ENCODE assay signal across 8 mouse cellular contexts in genomic region chr9:20607100-20607974, GRCm38 (mm10). TPM values are rescaled to one million over a fixed set of nuclear protein-coding genes. Genes with fewer than 3 reads are reported as not detected.
DNase-seq lines count a peak whose midpoint lies in the region; ATAC-seq and TF ChIP-seq lines count a peak whose summit lies in the region.

No protein-coding gene starts in this region.

- peak overlapping the region; percentile 94 for H3K4me3 ChIP-seq in G1E (ENCODE audit: low read depth, low read length)
- H3K4me3 ChIP-seq in forebrain, embryonic 16.5 days (replicated peaks; ENCODE audit: low read length): peak overlapping the region; percentile 82
- peak overlapping the region; percentile 81 for H3K4me3 ChIP-seq in layer of hippocampus, adult 2 months
- H3K4me3 ChIP-seq in lung, embryonic 14.5 days (ENCODE audit: low read depth, low read length): peak overlapping the region; percentile 64
- peak overlapping the region; percentile 76 for H3K4me3 ChIP-seq in olfactory bulb, adult 2 months (ENCODE audit: insufficient read depth, low read depth, low read length)
- H3K4me3 ChIP-seq in thymus, adult 2 months (ENCODE audit: control insufficient read depth, insufficient read depth, low read length): peak overlapping the region; percentile 86

- peak overlapping the region; percentile 98 for H3K27ac ChIP-seq in forebrain, embryonic 16.5 days (ENCODE audit: low read length)
- peak overlapping the region; percentile 99 for H3K27ac ChIP-seq in layer of hippocampus, adult 2 months
- peak overlapping the region; percentile 97 for H3K27ac ChIP-seq in lung, embryonic 14.5 days (ENCODE audit: low read depth)
- peak overlapping the region; percentile 99 for H3K27ac ChIP-seq in olfactory bulb, adult 2 months (ENCODE audit: insufficient read depth, low read depth, low read length)
- peak overlapping the region; percentile 77 for H3K27ac ChIP-seq in thymus, adult 2 months (ENCODE audit: control insufficient read depth, insufficient read depth, low read length)

- ATAC-seq in G1E (ENCODE audit: extremely low read depth, insufficient number of reproducible peaks, low FRiP score, poor library complexity, severe bottlenecking): peak; percentile 91
- peak; percentile 90 for ATAC-seq in forebrain, embryonic 16.5 days
- ATAC-seq in lung, embryonic 14.5 days (ENCODE audit: insufficient read depth): peak; percentile 92

- DNase-seq in G1E (ENCODE audit: low spot score): peak; percentile 74
- DNase-seq in cerebellum, adult 18-20 months: peak; percentile 83 to 88
- peak; percentile 84 to 96 for DNase-seq in heart, postnatal 36 days
- DNase-seq in layer of hippocampus, adult 2 months (ENCODE audit: low spot score in 2 of 2): peak; percentile 77 to 78
- peak; percentile 96 for DNase-seq in lung, embryonic 14.5 days
- DNase-seq in thymus, adult 2 months: peak; percentile 83

- peaks cover 12% of the 10 kb centered on the region for H3K36me3 ChIP-seq in G1E (replicated peaks)
- H3K36me3 ChIP-seq in forebrain, embryonic 16.5 days (ENCODE audit: control insufficient read depth, insufficient read depth): peaks cover 2% of the 10 kb centered on the region; the same call in 1 of the 2 replicates
- no peaks in the 10 kb centered on the region for H3K36me3 ChIP-seq in lung, embryonic 14.5 days (ENCODE audit: insufficient read depth)
- H3K36me3 ChIP-seq in thymus, adult 2 months (ENCODE audit: control insufficient read depth, insufficient read depth, low read length): no peaks in the 10 kb centered on the region; the same call in 1 of the 2 replicates

- no peak for TF ChIP-seq CTCF in G1E (IDR thresholded peaks at IDR 0.05; ENCODE audit: low read depth, low read length)
- no peak for TF ChIP-seq CTCF in layer of hippocampus, adult 2 months (conservative IDR thresholded peaks at IDR 0.05)
- no peak for TF ChIP-seq CTCF in lung, embryonic 14.5 days (IDR thresholded peaks at IDR 0.05; ENCODE audit: low read depth)
- no peak for TF ChIP-seq CTCF in olfactory bulb, adult 2 months (IDR thresholded peaks at IDR 0.05; ENCODE audit: insufficient read depth, low read depth, low read length)
- TF ChIP-seq CTCF in thymus, adult 2 months (IDR thresholded peaks at IDR 0.05; ENCODE audit: borderline replicate concordance, control insufficient read depth, extremely low read depth, insufficient read depth, low read length, poor library complexity): peak; percentile 64; the same call in 1 of the 2 replicates

- peaks cover 4% of the 10 kb centered on the region for H3K9me3 ChIP-seq in G1E (replicated peaks)
- 0 out of 2 replicates have a peak, but pooled peaks cover 3% of the 10 kb centered on the region for H3K9me3 ChIP-seq in forebrain, embryonic 16.5 days (ENCODE audit: control insufficient read depth, low read length)
- no peaks in the 10 kb centered on the region for H3K9me3 ChIP-seq in lung, embryonic 14.5 days (ENCODE audit: low read depth, low read length)

- peaks cover 13% of the 10 kb centered on the region for H3K4me1 ChIP-seq in G1E (ENCODE audit: insufficient read depth, low read depth, low read length)
- peaks cover 12% of the 10 kb centered on the region for H3K4me1 ChIP-seq in forebrain, embryonic 16.5 days (replicated peaks; ENCODE audit: control insufficient read depth, insufficient read depth, low read length)
- H3K4me1 ChIP-seq in lung, embryonic 14.5 days (ENCODE audit: insufficient read depth): no peaks in the 10 kb centered on the region
- H3K4me1 ChIP-seq in olfactory bulb, adult 2 months (ENCODE audit: control insufficient read depth, insufficient read depth, low read length): no peaks in the 10 kb centered on the region
- H3K4me1 ChIP-seq in thymus, adult 2 months (replicated peaks; ENCODE audit: control insufficient read depth, insufficient read depth, low read length): 0 out of 2 replicates have a peak, but pooled peaks cover 2% of the 10 kb centered on the region

- intact Hi-C loops in heart, postnatal 36 days (cut with DNase I): loop anchor here (2.0 kb wide), 2 partner anchors 27 to 57 kb away; partner anchors contain the start of gene Zfp846

- no peaks in the 10 kb centered on the region for H3K27me3 ChIP-seq in G1E (ENCODE audit: insufficient read depth, low read length)
- no peaks in the 10 kb centered on the region for H3K27me3 ChIP-seq in forebrain, embryonic 16.5 days (replicated peaks; ENCODE audit: control insufficient read depth, insufficient read depth, low read length)
- no peaks in the 10 kb centered on the region for H3K27me3 ChIP-seq in lung, embryonic 14.5 days (ENCODE audit: insufficient read depth, low read length)
- no peaks in the 10 kb centered on the region for H3K27me3 ChIP-seq in thymus, adult 2 months (ENCODE audit: control insufficient read depth, insufficient read depth, low read length)

- WGBS in forebrain, embryonic 16.5 days: under 1% methylated on average over 57 of the region's 57 CpGs
- under 1% methylated on average over 57 of the region's 57 CpGs for WGBS in lung, embryonic 14.5 days
- under 1% methylated on average over 57 of the region's 57 CpGs for WGBS in olfactory bulb, adult 2 months
- whole genome bisulfite sequencing in thymus, adult 2 months: under 1% methylated on average over 57 of the region's 57 CpGs

- H3K9ac ChIP-seq in forebrain, embryonic 16.5 days (replicated peaks; ENCODE audit: low read depth, low read length): peak overlapping the region; percentile 89
- H3K9ac ChIP-seq in lung, embryonic 14.5 days: peak overlapping the region; percentile 86

- no peak; the same call in none of the 2 replicates for TF ChIP-seq POLR2A in olfactory bulb, adult 2 months (IDR thresholded peaks at IDR 0.05; ENCODE audit: insufficient read depth, low read depth, low read length)
- peak; percentile 60 for TF ChIP-seq POLR2A in thymus, adult 2 months (IDR thresholded peaks at IDR 0.05; ENCODE audit: control insufficient read depth, extremely low read depth, insufficient read depth, low read length, poor library complexity)

- peak overlapping the region; percentile 51 for H3K4me2 ChIP-seq in forebrain, embryonic 16.5 days (ENCODE audit: low read length)
- H3K4me2 ChIP-seq in lung, embryonic 14.5 days: peak overlapping the region; percentile 64

RNA-seq across cellular contexts. Expression of gene Zfp846, which starts 26.2 kb away (rescaled TPM):
- 10.3 and 11.3 TPM in 2 replicates for total RNA-seq in G1E (2014; fragmentation: Nextera tagmentation)
- 8.0 and 10.5 TPM in 2 replicates for total RNA-seq in G1E (2017)
- polyA plus RNA-seq in G1E (2012): 8.8 and 10.6 TPM in 2 replicates
- 48.6 and 53.7 TPM in 2 replicates for polyA plus RNA-seq in forebrain, embryonic 16.5 days (2015; fragmentation: Nextera tagmentation; extraction: Ambion mirVana)
- total RNA-seq in heart, postnatal 36 days (2021): 1 to 10 TPM; 5.7 to 7.0 TPM
- total RNA-seq in layer of hippocampus, adult 2 months (2021): 10 to 100 TPM; 19.8 to 22.9 TPM
- 20.5 and 22.1 TPM in 2 replicates for polyA plus RNA-seq in lung, embryonic 14.5 days (2014; fragmentation: Nextera tagmentation; extraction: Ambion mirVana)
- not detected in 2 replicates for polyA plus RNA-seq in olfactory bulb, adult 2 months (2012; ENCODE audit: insufficient read depth, insufficient read length, low replicate concordance, missing spikeins)
- polyA plus RNA-seq in thymus, adult 2 months (2012; rRNA removed): 7.5 and 8.2 TPM in 2 replicates

RNA-seq across cellular contexts. Expression of gene Ubl5, which starts 35.3 kb away (rescaled TPM):
- 175 and 176 TPM in 2 replicates for total RNA-seq in G1E (2014; fragmentation: Nextera tagmentation)
- 256 and 270 TPM in 2 replicates for total RNA-seq in G1E (2017)
- 9.2 and 18.4 TPM in 2 replicates for polyA plus RNA-seq in G1E (2012)
- polyA plus RNA-seq in forebrain, embryonic 16.5 days (2015; fragmentation: Nextera tagmentation; extraction: Ambion mirVana): 467 and 469 TPM in 2 replicates
- 100 to 1,000 TPM; 219 to 255 TPM for total RNA-seq in heart, postnatal 36 days (2021)
- total RNA-seq in layer of hippocampus, adult 2 months (2021): 100 to 1,000 TPM; 277 to 326 TPM
- polyA plus RNA-seq in lung, embryonic 14.5 days (2014; fragmentation: Nextera tagmentation; extraction: Ambion mirVana): 370 and 372 TPM in 2 replicates
- polyA plus RNA-seq in olfactory bulb, adult 2 months (2012; ENCODE audit: insufficient read depth, insufficient read length, low replicate concordance, missing spikeins): 162 TPM in 1 of 2 replicates, not detected in the other
- polyA plus RNA-seq in thymus, adult 2 months (2012; rRNA removed): 189 and 207 TPM in 2 replicates

RNA-seq across cellular contexts. Expression of gene Fbxl12, which starts 37.2 kb away (rescaled TPM):
- total RNA-seq in G1E (2014; fragmentation: Nextera tagmentation): 25.6 and 34.2 TPM in 2 replicates
- total RNA-seq in G1E (2017): 6.3 and 7.9 TPM in 2 replicates
- polyA plus RNA-seq in G1E (2012): 15.4 and 22.0 TPM in 2 replicates
- polyA plus RNA-seq in forebrain, embryonic 16.5 days (2015; fragmentation: Nextera tagmentation; extraction: Ambion mirVana): 15.0 and 16.2 TPM in 2 replicates
- 10 to 100 TPM; 10.1 to 10.2 TPM for total RNA-seq in heart, postnatal 36 days (2021)
- 10 to 100 TPM; 25.5 to 27.7 TPM for total RNA-seq in layer of hippocampus, adult 2 months (2021)
- polyA plus RNA-seq in lung, embryonic 14.5 days (2014; fragmentation: Nextera tagmentation; extraction: Ambion mirVana): 13.1 and 15.0 TPM in 2 replicates
- not detected in 2 replicates for polyA plus RNA-seq in olfactory bulb, adult 2 months (2012; ENCODE audit: insufficient read depth, insufficient read length, low replicate concordance, missing spikeins)
- 560 and 583 TPM in 2 replicates for polyA plus RNA-seq in thymus, adult 2 months (2012; rRNA removed)

RNA-seq across cellular contexts. Expression of gene Pin1, which starts 44.6 kb away (rescaled TPM):
- total RNA-seq in G1E (2014; fragmentation: Nextera tagmentation) (13.2 and 17.6 TPM in 2 replicates), G1E (2017) (17.0 and 21.3 TPM in 2 replicates)
- 27.3 and 28.7 TPM in 2 replicates for polyA plus RNA-seq in G1E (2012)
- polyA plus RNA-seq in forebrain, embryonic 16.5 days (2015; fragmentation: Nextera tagmentation; extraction: Ambion mirVana): 58.9 and 63.2 TPM in 2 replicates
- 10 to 100 TPM; 17.5 to 19.0 TPM for total RNA-seq in heart, postnatal 36 days (2021)
- 10 to 100 TPM; 32.8 to 34.0 TPM for total RNA-seq in layer of hippocampus, adult 2 months (2021)
- polyA plus RNA-seq in lung, embryonic 14.5 days (2014; fragmentation: Nextera tagmentation; extraction: Ambion mirVana): 53.6 and 58.6 TPM in 2 replicates
- not detected in 2 replicates for polyA plus RNA-seq in olfactory bulb, adult 2 months (2012; ENCODE audit: insufficient read depth, insufficient read length, low replicate concordance, missing spikeins)
- 36.8 and 37.2 TPM in 2 replicates for polyA plus RNA-seq in thymus, adult 2 months (2012; rRNA removed)

Comparison
In these comparisons a context has a peak if more than half of its experiments do, and no peak if none do; other contexts are left out.
1. Peak in every context shown above with its lines: DNase-seq, ATAC-seq, H3K4me3 ChIP-seq and H3K27ac ChIP-seq.